Mouse (Mus musculus): ENCODE results near the gene Slc9a9.

GRCm38 (mm10) chr9:95266179-95266578 is 596.5 kb downstream of the Slc9a9 start:
- TF ChIP-seq GATA1 (IDR thresholded peaks at IDR 0.05; ENCODE audit: borderline replicate concordance, low read length) (no peak), FLI1 (IDR thresholded peaks at IDR 0.05; ENCODE audit: low read length) (no peak)

Data from megakaryocyte, embryonic 14.5 days (primary cell).